Mouse (Mus musculus): Measurements from ENCODE around the gene B3galt1. TPM values are rescaled to one million over a fixed set of nuclear protein-coding genes. Genes with fewer than 3 reads are reported as not detected.
A peak's percentile ranks its signal among the peaks of the same experiment; 100 is the strongest.

Gene B3galt1
- total and polyA plus RNA-seq, 3 experiments = 0.72 to 1.9 (median 1.5) TPM

DNA sequence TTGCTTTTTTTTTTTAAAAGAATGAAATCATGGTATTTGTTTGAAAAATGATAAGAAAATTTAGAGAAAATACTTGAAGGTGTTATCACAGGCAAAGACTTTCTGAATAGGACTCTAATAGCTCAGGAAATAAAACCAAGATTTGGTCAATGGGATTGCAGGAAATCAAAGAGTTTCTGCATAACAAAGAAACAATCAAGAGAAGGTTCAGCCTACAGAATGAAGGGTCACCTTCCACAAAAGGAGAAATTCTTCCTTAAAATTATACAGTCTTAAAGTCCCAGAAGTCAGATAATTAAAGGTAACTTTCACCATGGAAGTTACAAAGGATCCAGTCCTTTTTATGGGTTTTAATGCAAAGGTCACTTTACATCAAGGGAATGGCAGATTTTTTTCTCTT is 24.7 kb downstream of the B3galt1 start:
- Histone ChIP-seq H3K79me2 (replicated peaks; ENCODE audit: control insufficient read depth, insufficient read depth, low read length) (no peaks in the 10 kb centered on the region), H3K4me3 (no peak overlapping the region), H3K36me3 (ENCODE audit: control insufficient read depth, insufficient read depth, low read length) (peaks cover 6% of the 10 kb centered on the region; the same call in 1 of the 2 replicates), H3K9ac (ENCODE audit: low read depth, low read length) (no peak overlapping the region), H3K4me1 (ENCODE audit: control insufficient read depth, insufficient read depth, low read length) (peaks cover 2% of the 10 kb centered on the region; the same call in 1 of the 2 replicates), H3K27ac (no peak overlapping the region), H3K27me3 (ENCODE audit: control insufficient read depth, insufficient read depth, low read length) (no peaks in the 10 kb centered on the region)
- no peak for DNase-seq
- intact Hi-C loops (cut with DNase I) = no loop called here
- TF ChIP-seq EP300 (IDR thresholded peaks at IDR 0.05; ENCODE audit: insufficient read depth, low read depth, low read length) = no peak
- no peak for TF ChIP-seq POLR2A (IDR thresholded peaks at IDR 0.05; ENCODE audit: insufficient read depth, low read depth, low read length)
- no peak for TF ChIP-seq CTCF (IDR thresholded peaks at IDR 0.05)

DNA sequence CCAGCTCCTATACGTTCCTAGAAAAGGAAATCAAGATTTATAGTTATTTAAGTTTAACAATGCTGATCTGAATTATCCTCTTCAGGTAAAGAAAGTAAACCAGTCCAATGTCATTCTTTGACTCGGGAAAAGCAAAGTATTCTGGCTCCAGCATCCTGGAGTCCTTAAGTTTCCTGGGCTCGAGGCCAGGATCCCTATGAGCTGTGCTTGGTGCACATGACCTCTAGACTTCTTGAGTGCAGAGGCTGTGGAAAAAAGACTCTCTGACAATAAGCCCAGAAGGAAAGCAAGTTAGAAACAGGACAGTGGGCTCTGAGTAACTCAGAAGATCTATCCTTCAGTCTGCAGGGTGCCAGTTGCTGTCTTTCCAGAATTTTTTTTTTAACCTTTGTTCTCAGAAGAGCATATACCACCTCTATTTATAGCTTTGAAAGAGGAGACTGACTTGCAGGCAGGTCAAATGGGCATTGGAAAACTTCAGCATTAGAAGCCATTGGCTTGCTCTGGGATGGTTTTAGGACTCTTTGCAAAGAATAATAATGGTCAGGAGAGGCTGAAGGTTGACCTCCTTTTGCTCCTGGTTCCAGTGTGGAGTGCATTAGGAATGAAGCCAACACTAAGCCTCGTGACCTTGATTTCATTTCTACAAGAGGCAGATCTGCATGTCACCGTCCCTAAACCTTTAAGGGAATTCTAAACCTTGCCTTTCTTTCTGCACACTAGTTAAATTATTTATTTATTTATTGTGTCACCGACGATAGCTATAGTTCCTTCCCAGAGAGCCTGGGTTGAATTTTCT is 26.4 kb downstream of the B3galt1 start:
- H3K4me1 ChIP-seq (ENCODE audit: control insufficient read depth, insufficient read depth, low read length) = peaks cover 2% of the 10 kb centered on the region; the same call in 1 of the 2 replicates
- WGBS = 37% methylated on average over 7 of the region's 7 CpGs
- intact Hi-C loops (cut with DNase I) = loop anchor here (2.0 kb wide), 1 partner anchor 35 kb away; no protein-coding TSS in a partner anchor
- no peaks in the 10 kb centered on the region for H3K27me3 ChIP-seq (ENCODE audit: control insufficient read depth, insufficient read depth, low read length)
- peak overlapping the region; percentile 47 for H3K27ac ChIP-seq
- TF ChIP-seq POLR2A (IDR thresholded peaks at IDR 0.05; ENCODE audit: insufficient read depth, low read depth, low read length) (no peak), CTCF (IDR thresholded peaks at IDR 0.05) (no peak), EP300 (IDR thresholded peaks at IDR 0.05; ENCODE audit: insufficient read depth, low read depth, low read length) (no peak)
- peak; percentile 39 to 62 for DNase-seq
- H3K9ac ChIP-seq (ENCODE audit: low read depth, low read length) = no peak overlapping the region
- H3K4me3 ChIP-seq = no peak overlapping the region
- H3K79me2 ChIP-seq (replicated peaks; ENCODE audit: control insufficient read depth, insufficient read depth, low read length) = no peaks in the 10 kb centered on the region
- peaks cover 6% of the 10 kb centered on the region; the same call in 1 of the 2 replicates for H3K36me3 ChIP-seq (ENCODE audit: control insufficient read depth, insufficient read depth, low read length)

DNA sequence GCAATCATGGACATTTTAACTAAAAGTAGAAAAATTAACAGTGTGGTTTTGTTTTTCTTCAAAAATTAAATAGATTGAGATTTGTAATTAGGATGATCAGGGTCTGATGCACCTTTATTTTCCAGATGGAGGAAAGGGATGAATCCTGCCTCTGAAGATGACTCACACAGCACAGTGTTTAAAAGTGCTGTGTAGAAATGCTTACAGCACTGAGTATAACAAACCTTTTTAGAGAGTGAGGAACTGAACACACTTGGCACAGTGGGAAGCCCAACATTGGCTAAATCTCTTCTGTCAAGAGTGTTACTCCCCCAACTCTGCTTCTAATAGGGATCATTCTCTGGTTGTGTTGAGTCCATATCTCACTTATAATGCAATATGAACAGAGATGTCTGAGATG is 57.2 kb downstream of the B3galt1 start:
- H3K4me3 ChIP-seq = no peak overlapping the region
- no peak overlapping the region for H3K27ac ChIP-seq
- no peaks in the 10 kb centered on the region for H3K27me3 ChIP-seq (ENCODE audit: control insufficient read depth, insufficient read depth, low read length)
- TF ChIP-seq CTCF (IDR thresholded peaks at IDR 0.05) (no peak), EP300 (IDR thresholded peaks at IDR 0.05; ENCODE audit: insufficient read depth, low read depth, low read length) (no peak), POLR2A (IDR thresholded peaks at IDR 0.05; ENCODE audit: insufficient read depth, low read depth, low read length) (no peak)
- H3K36me3 ChIP-seq (ENCODE audit: control insufficient read depth, insufficient read depth, low read length) = peaks cover 2% of the 10 kb centered on the region; the same call in 1 of the 2 replicates
- intact Hi-C loops (cut with DNase I) = no loop called here
- no peaks in the 10 kb centered on the region for H3K79me2 ChIP-seq (replicated peaks; ENCODE audit: control insufficient read depth, insufficient read depth, low read length)
- no peak overlapping the region for H3K9ac ChIP-seq (ENCODE audit: low read depth, low read length)
- no peak for DNase-seq
- peaks cover 3% of the 10 kb centered on the region for H3K4me1 ChIP-seq (ENCODE audit: control insufficient read depth, insufficient read depth, low read length)

DNA sequence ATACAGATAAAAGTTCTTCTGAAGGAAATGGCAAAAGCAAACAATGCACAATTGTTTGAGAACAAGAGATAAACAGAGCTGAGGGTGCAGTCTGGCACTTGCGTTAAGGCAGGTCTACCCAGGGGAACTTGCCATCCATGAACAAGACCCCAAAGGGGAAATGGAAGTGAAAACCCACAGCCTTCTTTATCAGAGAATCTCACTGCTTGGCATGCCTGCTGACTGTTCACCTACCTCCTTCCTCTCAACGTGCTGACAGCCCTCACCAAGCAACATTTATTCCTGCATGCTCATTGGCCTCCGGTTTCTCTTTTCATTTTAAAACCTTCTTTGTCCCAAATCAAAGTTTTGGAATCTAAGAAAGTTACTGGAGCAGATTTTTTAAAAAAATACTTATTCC is 62.0 kb downstream of the B3galt1 start:
- Histone ChIP-seq H3K36me3 (ENCODE audit: control insufficient read depth, insufficient read depth, low read length) (peaks cover 2% of the 10 kb centered on the region; the same call in 1 of the 2 replicates), H3K4me1 (ENCODE audit: control insufficient read depth, insufficient read depth, low read length) (peaks cover 3% of the 10 kb centered on the region), H3K27me3 (ENCODE audit: control insufficient read depth, insufficient read depth, low read length) (no peaks in the 10 kb centered on the region), H3K4me3 (no peak overlapping the region), H3K79me2 (replicated peaks; ENCODE audit: control insufficient read depth, insufficient read depth, low read length) (no peaks in the 10 kb centered on the region), H3K9ac (ENCODE audit: low read depth, low read length) (no peak overlapping the region), H3K27ac (peak overlapping the region; percentile 66)
- no peak for DNase-seq
- 20% methylated on average over 3 of the region's 3 CpGs for WGBS
- intact Hi-C loops (cut with DNase I) = loop anchor here (2.0 kb wide), 1 partner anchor 35 kb away; no protein-coding TSS in a partner anchor
- TF ChIP-seq CTCF (IDR thresholded peaks at IDR 0.05) (no peak), EP300 (IDR thresholded peaks at IDR 0.05; ENCODE audit: insufficient read depth, low read depth, low read length) (no peak), POLR2A (IDR thresholded peaks at IDR 0.05; ENCODE audit: insufficient read depth, low read depth, low read length) (no peak)

DNA sequence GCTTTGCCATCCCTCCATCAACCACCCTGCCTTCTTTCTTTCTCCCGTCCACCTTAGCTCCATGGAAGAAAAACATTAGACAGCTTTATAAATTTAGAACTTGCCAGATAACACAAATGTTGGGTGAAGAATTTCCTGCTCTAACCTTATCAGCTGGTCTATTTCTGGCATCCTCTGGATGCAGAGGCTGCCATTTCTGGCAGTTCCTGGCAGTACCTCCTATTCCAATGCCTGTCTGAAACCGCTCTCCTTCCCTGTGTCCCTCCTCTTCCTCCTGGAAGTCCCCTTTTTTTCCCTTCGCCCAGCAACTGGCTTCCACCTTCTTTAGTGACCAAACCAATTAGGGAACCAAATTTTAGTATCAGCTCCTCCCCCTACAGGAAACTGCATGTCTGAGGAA is 62.6 kb downstream of the B3galt1 start:
- Histone ChIP-seq H3K27ac (peak overlapping the region; percentile 66), H3K4me1 (ENCODE audit: control insufficient read depth, insufficient read depth, low read length) (peaks cover 3% of the 10 kb centered on the region), H3K4me3 (no peak overlapping the region), H3K79me2 (replicated peaks; ENCODE audit: control insufficient read depth, insufficient read depth, low read length) (no peaks in the 10 kb centered on the region), H3K9ac (ENCODE audit: low read depth, low read length) (no peak overlapping the region), H3K36me3 (ENCODE audit: control insufficient read depth, insufficient read depth, low read length) (peaks cover 2% of the 10 kb centered on the region; the same call in 1 of the 2 replicates), H3K27me3 (ENCODE audit: control insufficient read depth, insufficient read depth, low read length) (no peaks in the 10 kb centered on the region)
- peak; percentile 25 to 54 for DNase-seq
- TF ChIP-seq POLR2A (IDR thresholded peaks at IDR 0.05; ENCODE audit: insufficient read depth, low read depth, low read length) = no peak
- no peak for TF ChIP-seq EP300 (IDR thresholded peaks at IDR 0.05; ENCODE audit: insufficient read depth, low read depth, low read length)
- WGBS = 5% methylated on average over 3 of the region's 3 CpGs
- intact Hi-C loops (cut with DNase I) = no loop called here

DNA sequence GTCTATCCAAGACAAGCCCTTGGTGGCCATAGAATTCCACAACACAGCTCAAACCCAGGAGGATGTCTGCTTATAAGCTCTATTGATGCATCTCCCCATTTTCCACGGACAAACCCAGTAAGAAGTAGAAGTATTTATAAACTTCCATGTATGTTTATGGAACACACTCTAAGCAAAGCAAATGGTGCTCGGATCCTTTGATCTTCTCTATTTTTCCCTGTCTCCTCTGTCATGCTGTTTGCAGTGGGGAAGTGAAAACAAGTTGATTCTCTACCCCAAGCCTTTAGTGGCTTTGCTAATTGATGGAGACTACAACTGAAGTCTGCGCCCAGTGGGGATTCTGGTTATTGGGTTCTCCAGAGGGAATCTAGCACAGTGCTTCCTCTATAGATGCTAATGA is 89.2 kb downstream of the B3galt1 start:
- no peak for TF ChIP-seq EP300 (IDR thresholded peaks at IDR 0.05; ENCODE audit: insufficient read depth, low read depth, low read length)
- no peak for TF ChIP-seq POLR2A (IDR thresholded peaks at IDR 0.05; ENCODE audit: insufficient read depth, low read depth, low read length)
- TF ChIP-seq CTCF (IDR thresholded peaks at IDR 0.05) = no peak
- Histone ChIP-seq H3K9ac (ENCODE audit: low read depth, low read length) (no peak overlapping the region), H3K27ac (no peak overlapping the region), H3K4me3 (no peak overlapping the region), H3K79me2 (replicated peaks; ENCODE audit: control insufficient read depth, insufficient read depth, low read length) (no peaks in the 10 kb centered on the region), H3K36me3 (ENCODE audit: control insufficient read depth, insufficient read depth, low read length) (no peaks in the 10 kb centered on the region), H3K27me3 (ENCODE audit: control insufficient read depth, insufficient read depth, low read length) (no peaks in the 10 kb centered on the region), H3K4me1 (ENCODE audit: control insufficient read depth, insufficient read depth, low read length) (no peaks in the 10 kb centered on the region)
- intact Hi-C loops (cut with DNase I) = no loop called here
- no peak for DNase-seq
- 70% methylated on average over 3 of the region's 3 CpGs for WGBS

Measured in heart, adult 2 months (tissue).